ENCODE assay signal across 7 mouse cellular contexts in the genomic region with DNA sequence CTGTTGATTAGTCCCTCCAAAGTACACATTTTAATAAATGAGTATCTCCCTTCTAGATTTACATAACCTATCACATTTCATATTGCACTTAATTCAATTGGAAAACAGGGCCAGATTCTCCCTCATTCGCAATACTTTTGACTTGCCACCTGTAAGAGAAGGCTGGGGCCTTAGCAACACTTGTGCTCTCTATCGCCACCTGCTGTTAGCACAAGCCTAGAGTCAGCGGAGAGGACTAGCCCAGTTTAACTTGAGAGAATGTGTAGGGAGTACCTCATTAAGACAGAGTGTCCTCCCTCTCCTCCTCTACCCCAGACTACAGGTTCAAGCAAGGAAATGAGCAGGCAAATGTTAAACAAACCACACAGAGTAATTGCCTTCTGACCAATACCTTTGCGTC. TPM values are rescaled to one million over a fixed set of nuclear protein-coding genes. Genes with fewer than 3 reads are reported as not detected.
A peak's percentile ranks its signal among the peaks of the same experiment; 100 is the strongest.
DNase-seq lines count a peak whose midpoint lies in the region; ATAC-seq lines count a peak whose summit lies in the region.

No protein-coding gene starts in this region.

- no peaks in the 10 kb centered on the region for H3K4me1 ChIP-seq in forebrain, embryonic 14.5 days (ENCODE audit: control insufficient read depth, insufficient read depth, low read length)
- peaks cover 11% of the 10 kb centered on the region for H3K4me1 ChIP-seq in midbrain, embryonic 13.5 days (replicated peaks)

- H3K9ac ChIP-seq in forebrain, embryonic 14.5 days (ENCODE audit: low read length) = no peak overlapping the region
- no peak overlapping the region for H3K9ac ChIP-seq in midbrain, embryonic 13.5 days (replicated peaks)

- no peaks in the 10 kb centered on the region for H3K27me3 ChIP-seq in forebrain, embryonic 14.5 days (replicated peaks; ENCODE audit: control insufficient read depth, insufficient read depth, low read length)
- no peaks in the 10 kb centered on the region for H3K27me3 ChIP-seq in midbrain, embryonic 13.5 days

- H3K9me3 ChIP-seq in forebrain, embryonic 14.5 days (replicated peaks; ENCODE audit: control insufficient read depth, low read length) = no peaks in the 10 kb centered on the region
- no peaks in the 10 kb centered on the region for H3K9me3 ChIP-seq in midbrain, embryonic 13.5 days

- peak; percentile 41 for DNase-seq in Muller cell, postnatal 12 days (ENCODE audit: inconsistent ontology term)
- DNase-seq in c-Kit-positive CD71-positive TER-119-positive erythroid progenitor cells, embryonic 14.5 days (ENCODE audit: low spot score) = peak; percentile 45
- peak; percentile 84 for DNase-seq in forebrain, embryonic 14.5 days (ENCODE audit: low spot score)
- peak; percentile 94 for DNase-seq in heart, postnatal 4 days
- DNase-seq in left cerebral cortex, adult 18-20 months (ENCODE audit: low spot score in 2 of 2) = peak; percentile 83 to 90
- DNase-seq in spleen, adult 18-20 months = peak; percentile 15 to 66

- no peak overlapping the region for H3K4me2 ChIP-seq in forebrain, embryonic 14.5 days (ENCODE audit: low read length)
- H3K4me2 ChIP-seq in midbrain, embryonic 13.5 days (replicated peaks) = no peak overlapping the region

- H3K36me3 ChIP-seq in forebrain, embryonic 14.5 days (ENCODE audit: control insufficient read depth, insufficient read depth, low read length) = no peaks in the 10 kb centered on the region
- no peaks in the 10 kb centered on the region for H3K36me3 ChIP-seq in midbrain, embryonic 13.5 days

- no peak overlapping the region for H3K27ac ChIP-seq in forebrain, embryonic 14.5 days (ENCODE audit: low read depth, low read length)
- no peak overlapping the region for H3K27ac ChIP-seq in midbrain, embryonic 13.5 days

- peak; percentile 72 for ATAC-seq in forebrain, embryonic 14.5 days
- ATAC-seq in midbrain, embryonic 13.5 days = peak; percentile 35; the same call in 1 of the 2 replicates

- H3K4me3 ChIP-seq in forebrain, embryonic 14.5 days (ENCODE audit: low read depth, low read length) = no peak overlapping the region
- no peak overlapping the region for H3K4me3 ChIP-seq in midbrain, embryonic 13.5 days (replicated peaks)

- WGBS in forebrain, embryonic 14.5 days = 12% methylated on average over 4 of the region's 4 CpGs
- 14% methylated on average over 4 of the region's 4 CpGs for WGBS in midbrain, embryonic 13.5 days

RNA-seq across cellular contexts. Expression of gene Ccn2, which starts 4.1 kb away (rescaled TPM):
- 1.8 and 2.4 TPM in 2 replicates for polyA plus RNA-seq in forebrain, embryonic 14.5 days (2014; fragmentation: Nextera tagmentation; extraction: Ambion mirVana)
- 100 to 1,000 TPM; 160 to 233 TPM for total RNA-seq in heart, postnatal 4 days (2021)
- total RNA-seq in left cerebral cortex, adult 18-20 months (2021) = 10 to 100 TPM; 30.6 to 36.4 TPM
- polyA plus RNA-seq in midbrain, embryonic 13.5 days (2015; fragmentation: Nextera tagmentation; extraction: Ambion mirVana) = 2.0 and 4.2 TPM in 2 replicates

Comparison
In these comparisons a context has a peak if more than half of its experiments do, and no peak if none do; other contexts are left out.
1. DNase-seq: peak in every context shown above with its lines; median percentile 94 in heart, postnatal 4 days; 86 in left cerebral cortex, adult 18-20 months; 84 in forebrain, embryonic 14.5 days; 45 in c-Kit-positive CD71-positive TER-119-positive erythroid progenitor cells, embryonic 14.5 days; 41 in Muller cell, postnatal 12 days; 40 in spleen, adult 18-20 months.
2. RNA of gene Ccn2, which starts 4.1 kb away (total RNA-seq): 160 to 233 TPM in heart, postnatal 4 days; 30.6 to 36.4 TPM in left cerebral cortex, adult 18-20 months; every median in the first group is over 4 times any median in the second.